Mouse (Mus musculus): Measurements from ENCODE around the gene Ipo11.

Ipo11 gene

GRCm38 (mm10) chr13:106813519-106813918 is 123.2 kb downstream of the Ipo11 start:
- no peak for DNase-seq (ENCODE audit: low spot score)

- no peak for DNase-seq (ENCODE audit: low spot score)
Observed at GRCm38 (mm10) chr13:106813087-106813486, 123.7 kb downstream of the Ipo11 start.

GRCm38 (mm10) chr13:106810156-106810555 is 126.6 kb downstream of the Ipo11 start:
- no peak for DNase-seq (ENCODE audit: low spot score)

- DNase-seq (ENCODE audit: low spot score) = no peak
Observed at GRCm38 (mm10) chr13:106808821-106809220, 127.9 kb downstream of the Ipo11 start.

GRCm38 (mm10) chr13:106808315-106808714 is 128.4 kb downstream of the Ipo11 start:
- no peak for DNase-seq (ENCODE audit: low spot score)

GRCm38 (mm10) chr13:106807303-106807702 is 129.5 kb downstream of the Ipo11 start:
- no peak for DNase-seq (ENCODE audit: low spot score)

GRCm38 (mm10) chr13:106805146-106805545 is 131.6 kb downstream of the Ipo11 start:
- DNase-seq (ENCODE audit: low spot score) = no peak

- no peak for DNase-seq (ENCODE audit: low spot score)
Observed at GRCm38 (mm10) chr13:106798026-106798425, 138.7 kb downstream of the Ipo11 start.

- no peak for DNase-seq (ENCODE audit: low spot score)
Observed at GRCm38 (mm10) chr13:106788817-106789216, 147.9 kb downstream of the Ipo11 start.

GRCm38 (mm10) chr13:106768807-106769206 is 168.0 kb downstream of the Ipo11 start:
- no peak for DNase-seq (ENCODE audit: low spot score)

- no peak for DNase-seq (ENCODE audit: low spot score)
Observed at GRCm38 (mm10) chr13:106762611-106763010, 174.1 kb downstream of the Ipo11 start.

- DNase-seq (ENCODE audit: low spot score) = no peak
Observed at GRCm38 (mm10) chr13:106761661-106762060, 175.1 kb downstream of the Ipo11 start.

GRCm38 (mm10) chr13:106760232-106760875 is 176.4 kb downstream of the Ipo11 start:
- DNase-seq (ENCODE audit: low spot score) = no peak

- no peak for DNase-seq (ENCODE audit: low spot score)
Observed at GRCm38 (mm10) chr13:106755892-106756291, 180.9 kb downstream of the Ipo11 start.

- no peak for DNase-seq (ENCODE audit: low spot score)
Observed at GRCm38 (mm10) chr13:106754216-106754615, 182.5 kb downstream of the Ipo11 start.

GRCm38 (mm10) chr13:106751951-106752350 is 184.8 kb downstream of the Ipo11 start:
- no peak for DNase-seq (ENCODE audit: low spot score)

GRCm38 (mm10) chr13:106746823-106747222 is 189.9 kb downstream of the Ipo11 start:
- DNase-seq (ENCODE audit: low spot score) = no peak

GRCm38 (mm10) chr13:106745201-106745600 is 191.6 kb downstream of the Ipo11 start:
- no peak for DNase-seq (ENCODE audit: low spot score)
